Mouse (Mus musculus): Measurements from ENCODE around the gene E2f6. TPM values are rescaled to one million over a fixed set of nuclear protein-coding genes. Genes with fewer than 3 reads are reported as not detected.
A peak's percentile ranks its signal among the peaks of the same experiment; 100 is the strongest.

Gene E2f6
- 10 to 100 TPM; 32.4 to 37.5 TPM for total RNA-seq (2021)

DNA sequence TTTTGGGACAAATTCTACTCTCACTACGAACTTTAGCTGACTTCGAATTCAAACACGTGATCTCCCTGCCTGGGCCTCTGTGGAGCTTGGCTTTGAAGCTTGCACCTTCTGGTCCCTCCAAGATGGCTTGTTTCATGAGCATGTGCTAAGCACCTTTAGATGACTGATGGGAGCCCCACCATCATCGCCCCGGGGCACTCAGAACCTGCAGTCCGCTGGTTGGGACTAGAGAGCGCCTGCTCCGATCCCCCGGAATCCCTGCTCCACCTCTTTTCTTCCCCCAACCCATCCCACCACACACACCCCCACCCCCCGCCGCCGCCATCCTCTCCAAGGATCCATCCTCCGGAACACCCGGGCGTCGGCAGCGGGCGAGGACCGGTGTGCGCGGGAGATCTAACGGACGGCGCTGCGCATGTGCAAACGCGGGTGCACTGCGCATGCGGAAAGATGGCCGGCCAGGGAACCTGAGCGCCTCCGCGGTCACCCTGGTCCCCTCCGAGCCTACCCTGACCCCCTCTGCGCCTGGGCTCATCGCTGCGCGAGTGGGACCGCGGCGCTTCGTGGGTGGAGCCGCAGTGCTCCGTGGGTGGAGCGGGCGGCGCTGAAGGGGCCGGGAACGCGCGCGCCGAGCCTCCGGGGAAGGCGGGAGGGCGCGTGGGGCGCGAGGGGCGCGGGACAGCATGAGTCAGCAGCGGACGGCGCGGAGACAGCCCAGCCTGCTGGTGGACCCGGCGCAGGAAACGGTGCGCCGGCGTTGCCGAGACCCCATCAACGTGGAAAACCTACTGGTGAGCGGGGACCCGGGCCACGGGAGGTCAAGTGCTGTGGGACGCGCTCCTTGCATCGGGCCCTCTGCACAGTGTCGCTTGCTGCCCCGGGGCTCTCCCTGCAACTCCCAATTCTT, at the start of gene E2f6:
E2f6 (plus strand) TSS at position 439 of the 907 bp plus-strand sequence.
- peak; percentile 82 to 88 for DNase-seq (ENCODE audit: low spot score in 2 of 2)
- intact Hi-C loops (cut with DNase I), result loop anchor here (2.0 to 5.0 kb wide), 2 partner anchors 84 to 457 kb away; partner anchors contain the start of genes Pdia6 and Rock2

- intact Hi-C loops (cut with DNase I), result no loop called here
These were observed 49.3 kb upstream of the E2f6 start for GRCm38 (mm10) chr12:16761461-16761860.

GRCm38 (mm10) chr12:16763649-16764422, 46.9 kb upstream of the E2f6 start:
- DNase-seq (ENCODE audit: low spot score in 2 of 2), result no peak
- intact Hi-C loops (cut with DNase I), result no loop called here

More at GRCm38 (mm10) chr12:16761461-16761860, 49.3 kb upstream of the E2f6 start:
- no peak for DNase-seq (ENCODE audit: low spot score in 2 of 2)

- no peak for DNase-seq (ENCODE audit: low spot score in 2 of 2)
- intact Hi-C loops (cut with DNase I), result no loop called here
These were observed 45.9 kb upstream of the E2f6 start for GRCm38 (mm10) chr12:16764776-16765445.

DNA sequence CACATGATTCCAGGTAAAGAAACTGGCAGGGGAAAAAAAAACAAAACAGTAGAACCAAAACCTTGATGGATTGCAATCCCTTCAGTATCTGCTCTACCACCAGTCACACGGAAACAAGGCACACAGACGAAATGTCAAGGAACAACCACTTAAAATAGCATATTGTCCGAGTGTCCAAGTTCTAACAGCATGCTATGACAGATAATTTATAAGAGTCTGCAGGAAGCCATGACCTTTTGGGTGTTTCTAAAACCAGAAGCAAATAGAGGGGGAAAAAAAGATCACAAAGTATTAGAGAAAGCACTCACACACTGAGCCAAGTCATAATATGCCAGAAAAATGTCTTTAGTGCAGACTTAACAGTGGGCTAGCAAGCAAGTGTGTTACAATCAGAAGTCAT, 42.5 kb upstream of the E2f6 start:
- no peak for DNase-seq (ENCODE audit: low spot score in 2 of 2)
- intact Hi-C loops (cut with DNase I), result no loop called here

DNA sequence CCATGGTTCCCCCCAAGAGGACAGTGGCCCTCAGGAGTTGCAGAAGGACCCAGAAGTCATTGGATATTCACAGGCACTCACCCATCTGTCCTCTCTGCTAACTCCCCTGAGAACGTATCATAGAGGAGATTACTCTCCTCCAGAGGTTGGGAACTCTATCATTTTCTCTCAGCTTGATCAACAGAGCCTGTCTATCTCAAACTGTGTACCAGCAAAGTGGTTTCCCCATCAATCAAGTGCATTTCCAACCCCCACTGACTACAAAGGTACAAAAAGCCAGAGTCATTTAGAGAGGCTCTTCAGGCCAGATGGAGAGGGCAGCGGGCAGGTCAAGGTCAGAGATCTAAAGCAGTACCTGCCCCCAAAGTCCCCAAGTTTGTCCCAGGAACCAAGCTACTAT, 42.1 kb upstream of the E2f6 start:
- DNase-seq (ENCODE audit: low spot score in 2 of 2), result no peak
- intact Hi-C loops (cut with DNase I), result no loop called here

DNA sequence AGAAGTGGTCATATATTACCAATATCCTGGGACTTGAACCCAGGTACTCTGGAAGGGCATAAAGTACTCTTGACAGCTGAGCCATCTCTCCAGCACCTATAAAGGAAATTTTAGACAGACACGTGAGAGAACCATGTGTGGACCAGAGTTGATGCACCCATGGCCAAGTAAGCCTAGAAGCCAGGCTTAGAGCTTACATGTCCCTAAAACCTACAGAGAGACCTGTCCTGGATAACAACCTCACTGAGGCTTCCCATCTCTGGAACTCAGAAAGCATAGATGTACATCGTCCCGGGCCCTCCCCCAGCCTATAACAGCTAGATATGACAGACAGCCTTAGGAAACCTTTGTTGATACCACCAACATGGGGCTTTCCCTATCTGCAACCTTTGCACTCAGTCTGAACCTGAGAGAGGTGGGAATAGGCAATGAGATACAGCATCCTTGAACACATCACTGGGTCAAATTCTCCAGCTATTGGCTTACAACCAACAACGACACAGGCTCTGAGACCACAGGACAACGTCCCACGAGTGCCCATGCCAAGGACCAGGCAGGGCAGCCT, 41.1 kb upstream of the E2f6 start:
- intact Hi-C loops (cut with DNase I), result no loop called here
- DNase-seq (ENCODE audit: low spot score in 2 of 2), result no peak

GRCm38 (mm10) chr12:16774605-16775004, 36.2 kb upstream of the E2f6 start:
- DNase-seq (ENCODE audit: low spot score in 2 of 2), result no peak
- intact Hi-C loops (cut with DNase I), result no loop called here

GRCm38 (mm10) chr12:16775351-16775750, 35.4 kb upstream of the E2f6 start:
- intact Hi-C loops (cut with DNase I), result no loop called here
- no peak for DNase-seq (ENCODE audit: low spot score in 2 of 2)

DNA sequence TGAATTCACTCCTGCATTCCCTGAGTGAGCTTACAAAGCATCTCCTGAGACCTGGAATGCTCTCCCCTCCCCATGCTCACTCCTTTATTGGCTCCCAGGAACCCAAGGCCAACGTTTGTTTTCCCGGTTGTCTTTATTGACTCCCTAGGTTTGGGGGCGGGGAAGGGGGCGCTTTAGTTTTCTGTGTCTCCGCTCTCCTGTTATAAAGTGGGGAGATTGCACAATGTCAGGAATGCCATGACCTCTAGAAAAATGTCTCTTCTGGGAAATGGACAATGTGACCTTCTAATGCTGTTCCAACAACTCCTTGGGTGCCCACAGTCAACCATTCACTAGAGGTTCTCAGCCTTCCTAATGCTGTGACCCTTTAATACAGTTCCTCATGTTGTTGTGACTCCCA, 32.2 kb upstream of the E2f6 start:
- intact Hi-C loops (cut with DNase I), result no loop called here
- no peak for DNase-seq (ENCODE audit: low spot score in 2 of 2)

- intact Hi-C loops (cut with DNase I), result no loop called here
- DNase-seq (ENCODE audit: low spot score in 2 of 2), result no peak
These were observed 31.6 kb upstream of the E2f6 start for GRCm38 (mm10) chr12:16779165-16779564.

GRCm38 (mm10) chr12:16780320-16780719, 30.4 kb upstream of the E2f6 start:
- intact Hi-C loops (cut with DNase I), result no loop called here
- DNase-seq (ENCODE audit: low spot score in 2 of 2), result no peak

DNA sequence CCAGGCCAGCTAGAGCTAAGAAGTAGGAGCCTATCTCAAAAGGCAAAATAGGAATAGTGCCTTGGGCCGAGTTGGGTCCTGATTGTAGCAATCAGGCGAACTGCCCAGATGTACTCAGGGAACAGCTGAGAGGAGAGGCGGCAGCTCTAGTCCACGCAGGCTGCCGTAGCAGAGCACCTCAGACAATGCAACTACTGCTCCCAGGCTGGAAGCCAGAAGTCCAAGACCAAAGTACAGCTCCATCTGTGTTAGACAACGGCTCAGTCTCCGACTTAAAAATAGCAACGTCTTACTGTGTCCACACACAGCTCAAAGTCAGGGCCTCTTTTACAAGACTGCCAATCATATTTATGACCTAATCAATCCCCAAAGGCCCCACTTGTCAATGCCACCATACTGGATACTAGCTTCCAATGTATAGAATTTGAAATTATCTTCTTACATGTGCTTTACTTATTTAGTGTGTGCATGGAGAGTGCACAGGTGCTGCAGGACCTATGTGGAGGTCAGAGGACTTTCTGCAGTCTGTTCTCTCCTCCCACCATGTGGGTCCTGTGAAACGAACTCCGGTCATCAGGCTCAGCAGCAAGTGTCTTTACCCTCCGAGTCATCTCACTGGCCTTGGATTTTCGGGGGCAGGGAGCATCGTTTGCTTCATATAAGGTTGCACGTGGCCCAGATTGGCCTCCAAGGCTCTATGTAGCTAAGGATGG, 29.6 kb upstream of the E2f6 start:
- intact Hi-C loops (cut with DNase I), result no loop called here
- no peak for DNase-seq (ENCODE audit: low spot score in 2 of 2)

DNA sequence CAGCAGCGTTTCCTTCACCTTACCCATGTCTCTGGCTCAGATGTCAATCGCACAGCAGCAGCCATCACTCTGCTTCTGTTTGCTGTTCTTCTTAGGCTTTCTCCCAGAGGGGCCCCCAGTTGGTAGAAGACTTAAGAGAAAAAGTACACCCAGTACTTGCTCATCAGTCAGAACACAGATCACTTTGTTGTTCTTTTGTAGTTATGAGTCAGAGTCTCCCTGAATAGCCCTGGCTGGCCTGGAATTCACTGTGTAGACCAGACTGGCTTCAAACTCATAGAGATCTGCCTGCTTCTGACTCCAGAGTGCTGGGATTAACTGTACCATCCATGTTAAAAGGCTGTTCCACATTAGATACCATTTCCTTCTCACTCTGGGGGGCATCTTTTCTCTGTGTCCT, 22.2 kb upstream of the E2f6 start:
- intact Hi-C loops (cut with DNase I), result no loop called here
- no peak for DNase-seq (ENCODE audit: low spot score in 2 of 2)

DNA sequence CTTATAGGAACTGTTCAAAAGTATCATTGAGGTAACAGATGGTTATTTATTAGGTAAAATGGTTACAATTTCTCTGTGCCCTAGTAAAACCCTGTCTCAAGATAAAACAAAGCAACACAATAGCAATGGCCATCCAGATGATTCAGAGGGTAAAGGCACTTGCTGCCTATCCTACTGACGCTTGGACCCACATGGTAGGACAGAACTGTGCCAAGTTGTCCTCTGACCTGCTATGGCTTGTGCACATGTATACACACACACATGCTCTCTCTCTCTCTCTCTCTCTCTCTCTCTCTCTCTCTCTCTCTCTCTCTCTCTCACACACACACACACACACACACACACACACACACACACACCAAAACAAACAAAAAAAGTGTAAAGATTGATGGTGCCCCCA, 21.6 kb upstream of the E2f6 start:
- no peak for DNase-seq (ENCODE audit: low spot score in 2 of 2)
- intact Hi-C loops (cut with DNase I), result no loop called here

- DNase-seq (ENCODE audit: low spot score in 2 of 2), result no peak
- intact Hi-C loops (cut with DNase I), result no loop called here
These were observed 21.0 kb upstream of the E2f6 start for GRCm38 (mm10) chr12:16789756-16790155.

DNA sequence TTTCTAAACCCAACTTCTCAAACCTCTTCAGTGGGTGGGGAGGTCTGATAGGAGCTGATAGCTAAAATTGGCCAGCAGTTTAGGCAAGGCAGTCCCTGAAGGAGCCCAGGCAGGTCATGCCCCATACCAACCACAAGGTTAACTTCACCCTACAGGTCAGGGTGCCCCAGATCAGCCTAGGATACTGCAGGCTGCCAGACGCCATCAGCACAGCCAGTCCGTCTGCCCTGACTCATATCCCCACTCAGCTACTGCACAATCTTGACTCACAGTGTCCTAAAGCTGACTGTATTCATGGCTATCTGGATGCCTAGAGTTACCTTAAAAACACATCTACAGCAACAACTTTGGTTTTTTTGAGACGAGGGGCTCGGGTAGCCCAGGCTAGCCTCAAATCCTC, 20.3 kb upstream of the E2f6 start:
- intact Hi-C loops (cut with DNase I), result no loop called here
- DNase-seq (ENCODE audit: low spot score in 2 of 2), result no peak

GRCm38 (mm10) chr12:16793371-16793770, 17.4 kb upstream of the E2f6 start:
- DNase-seq (ENCODE audit: low spot score in 2 of 2), result no peak
- intact Hi-C loops (cut with DNase I), result no loop called here

GRCm38 (mm10) chr12:16795781-16796180, 15.0 kb upstream of the E2f6 start:
- DNase-seq (ENCODE audit: low spot score in 2 of 2), result no peak
- intact Hi-C loops (cut with DNase I), result no loop called here
